Mouse (Mus musculus) limb, embryonic 13.5 days (tissue): ENCODE measurements around the gene Pla2g15. TPM values are rescaled to one million over a fixed set of nuclear protein-coding genes. Genes with fewer than 3 reads are reported as not detected.
"Not testable (repeated sequence)": the region's sequence is repeated elsewhere in the genome, so short reads cannot be mapped to it uniquely, and the experiment has no call there.

Experiments used
- ATAC-seq: fragments of 200-750 bp; cut with Nextera tagmentation; 2 replicates; pipeline ENCODE4 v1.8.0; 2017; ENCODE audit warnings: low read depth, moderate number of reproducible peaks, moderate TSS enrichment; ENCODE audit not compliant: low FRiP score
- H3K27ac ChIP-seq: fragments of 300-500 bp; sonication (generic); 2 replicates; pipeline ENCODE4 v1.5.1; 2015; ENCODE audit warnings: inconsistent platforms, mild to moderate bottlenecking, moderate library complexity
- H3K27me3 ChIP-seq: fragments of 300-500 bp; sonication (generic); 2 replicates; pipeline ENCODE4 v1.6.1; 2015; ENCODE audit warnings: mild to moderate bottlenecking, inconsistent platforms
- H3K36me3 ChIP-seq: fragments of 300-500 bp; sonication (generic); 2 replicates; pipeline ENCODE4 v1.6.1; 2015; ENCODE audit warnings: inconsistent platforms, mild to moderate bottlenecking, moderate library complexity
- H3K4me1 ChIP-seq: fragments of 300-500 bp; sonication (generic); 2 replicates; pipeline ENCODE4 v1.6.1; 2015; ENCODE audit warnings: inconsistent platforms
- H3K4me2 ChIP-seq: fragments of 300-500 bp; sonication (generic); replicated peaks from 2 replicates; pipeline ENCODE4 v1.6.1; 2015; ENCODE audit warnings: inconsistent platforms, mild to moderate bottlenecking, moderate library complexity
- H3K4me3 ChIP-seq: fragments of 300-500 bp; sonication (generic); 2 replicates; pipeline ENCODE4 v1.5.1; 2015; ENCODE audit warnings: moderate library complexity, mild to moderate bottlenecking, inconsistent platforms
- H3K9ac ChIP-seq: fragments of 300-500 bp; sonication (generic); 2 replicates; pipeline ENCODE4 v1.6.1; 2015; ENCODE audit warnings: mild to moderate bottlenecking, inconsistent platforms
- H3K9me3 ChIP-seq: fragments of 300-500 bp; sonication (generic); 2 replicates; pipeline ENCODE4 v1.6.1; 2016; ENCODE audit warnings: inconsistent platforms
- WGBS: fragments of 180-500 bp; shearing (Covaris S2); methylation state at CpG from one replicate; pipeline ENCODE4 v1.1.7; 2015; 5-methylcytosine and 5-hydroxymethylcytosine counted together
- polyA plus RNA-seq: library from polyadenylated mRNA; unstranded; fragments of >200 nt; fragmentation: Nextera tagmentation; extraction: Ambion mirVana; gene quantifications from 2 replicates; pipeline ENCODE4 v1.2.1, GENCODE M21; 2015

Gene Pla2g15
- polyA plus RNA-seq, 1 experiment from 2014 or later, result 19.6 TPM

GRCm38 (mm10) chr8:106177594-106177993 is 27.4 kb downstream of the Pla2g15 start:
- H3K9me3 ChIP-seq, result no peaks in the 10 kb centered on the region
- peaks cover 19% of the 10 kb centered on the region for H3K4me1 ChIP-seq
- H3K27me3 ChIP-seq, result no peaks in the 10 kb centered on the region
- 85% methylated on average over 1 of the region's 1 CpGs for WGBS
- H3K4me2 ChIP-seq, result no peak overlapping the region
- no peak overlapping the region for H3K27ac ChIP-seq
- H3K36me3 ChIP-seq, result peaks cover 16% of the 10 kb centered on the region
- H3K4me3 ChIP-seq, result no peak overlapping the region
- no peak for ATAC-seq
- H3K9ac ChIP-seq, result no peak overlapping the region

- ATAC-seq, result no peak
- peaks cover 19% of the 10 kb centered on the region for H3K4me1 ChIP-seq
- H3K4me3 ChIP-seq, result no peak overlapping the region
Measured at GRCm38 (mm10) chr8:106178428-106178827, 28.2 kb downstream of the Pla2g15 start.

GRCm38 (mm10) chr8:106185628-106186270 is 35.5 kb downstream of the Pla2g15 start:
- H3K4me1 ChIP-seq, result no peaks in the 10 kb centered on the region
- H3K27me3 ChIP-seq, result no peaks in the 10 kb centered on the region
- 67% methylated on average over 8 of the region's 8 CpGs for WGBS
- ATAC-seq, result no peak
- H3K27ac ChIP-seq, result no peak overlapping the region
- no peak overlapping the region for H3K9ac ChIP-seq
- H3K9me3 ChIP-seq, result no peaks in the 10 kb centered on the region
- no peak overlapping the region for H3K4me2 ChIP-seq
- H3K4me3 ChIP-seq, result no peak overlapping the region
- H3K36me3 ChIP-seq, result peaks cover 51% of the 10 kb centered on the region

More at GRCm38 (mm10) chr8:106178428-106178827, 28.2 kb downstream of the Pla2g15 start:
- no peak overlapping the region for H3K4me2 ChIP-seq
- H3K9me3 ChIP-seq, result no peaks in the 10 kb centered on the region
- WGBS, result 70% methylated on average over 2 of the region's 2 CpGs
- peaks cover 18% of the 10 kb centered on the region for H3K36me3 ChIP-seq
- H3K27me3 ChIP-seq, result no peaks in the 10 kb centered on the region
- no peak overlapping the region for H3K27ac ChIP-seq
- no peak overlapping the region for H3K9ac ChIP-seq

GRCm38 (mm10) chr8:106186394-106186793 is 36.2 kb downstream of the Pla2g15 start:
- Histone ChIP-seq H3K27me3 (no peaks in the 10 kb centered on the region), H3K4me2 (no peak overlapping the region), H3K9ac (no peak overlapping the region), H3K4me3 (no peak overlapping the region), H3K9me3 (no peaks in the 10 kb centered on the region), H3K4me1 (no peaks in the 10 kb centered on the region), H3K27ac (no peak overlapping the region), H3K36me3 (peaks cover 57% of the 10 kb centered on the region)
- 89% methylated on average over 3 of the region's 3 CpGs for WGBS
- no peak for ATAC-seq

GRCm38 (mm10) chr8:106189162-106189561 is 39.0 kb downstream of the Pla2g15 start:
- Histone ChIP-seq H3K4me1 (no peaks in the 10 kb centered on the region), H3K27ac (no peak overlapping the region), H3K9me3 (no peaks in the 10 kb centered on the region), H3K36me3 (peaks cover 68% of the 10 kb centered on the region), H3K9ac (no peak overlapping the region), H3K4me2 (no peak overlapping the region), H3K27me3 (no peaks in the 10 kb centered on the region), H3K4me3 (no peak overlapping the region)
- 96% methylated on average over 4 of the region's 4 CpGs for WGBS
- no peak for ATAC-seq

- no peak for ATAC-seq
- Histone ChIP-seq H3K4me2 (no peak overlapping the region), H3K4me3 (no peak overlapping the region), H3K9ac (no peak overlapping the region), H3K27me3 (no peaks in the 10 kb centered on the region), H3K36me3 (peaks cover 85% of the 10 kb centered on the region), H3K9me3 (no peaks in the 10 kb centered on the region), H3K4me1 (no peaks in the 10 kb centered on the region), H3K27ac (no peak overlapping the region)
- 86% methylated on average over 5 of the region's 5 CpGs for WGBS
Measured at GRCm38 (mm10) chr8:106191639-106192038, 41.4 kb downstream of the Pla2g15 start.

DNA sequence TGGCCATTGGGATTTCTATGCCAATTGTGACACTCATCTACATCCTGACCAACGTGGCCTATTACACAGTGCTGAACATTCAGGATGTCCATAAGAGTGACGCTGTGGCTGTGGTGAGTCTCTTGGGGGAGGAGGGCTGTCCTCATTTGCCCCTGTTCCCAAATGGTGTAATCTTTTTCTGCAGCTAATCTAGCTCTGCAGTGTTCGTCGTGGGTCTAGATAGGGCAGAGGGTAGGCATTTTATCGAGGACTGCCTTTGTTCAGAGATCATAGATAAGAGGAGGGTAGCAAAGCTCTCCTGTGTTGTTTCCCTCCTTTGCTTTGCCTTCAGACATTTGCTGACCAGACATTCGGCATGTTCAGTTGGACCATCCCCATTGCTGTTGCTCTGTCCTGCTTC is 43.0 kb downstream of the Pla2g15 start:
- 88% methylated on average over 6 of the region's 6 CpGs for WGBS

GRCm38 (mm10) chr8:106194062-106194461 is 43.9 kb downstream of the Pla2g15 start:
- WGBS, result 76% methylated on average over 5 of the region's 5 CpGs
- no peak overlapping the region for H3K4me3 ChIP-seq
- no peak overlapping the region for H3K27ac ChIP-seq
- no peak overlapping the region for H3K9ac ChIP-seq
- H3K27me3 ChIP-seq, result no peaks in the 10 kb centered on the region
- H3K36me3 ChIP-seq, result peaks cover 83% of the 10 kb centered on the region
- H3K4me1 ChIP-seq, result no peaks in the 10 kb centered on the region
- no peaks in the 10 kb centered on the region for H3K9me3 ChIP-seq
- no peak for ATAC-seq
- H3K4me2 ChIP-seq, result no peak overlapping the region

More for the DNA sequence above, 43.0 kb downstream of the Pla2g15 start:
- no peaks in the 10 kb centered on the region for H3K27me3 ChIP-seq
- no peak overlapping the region for H3K4me3 ChIP-seq
- H3K9ac ChIP-seq, result no peak overlapping the region
- H3K27ac ChIP-seq, result no peak overlapping the region
- H3K36me3 ChIP-seq, result peaks cover 87% of the 10 kb centered on the region
- H3K4me1 ChIP-seq, result no peaks in the 10 kb centered on the region
- no peaks in the 10 kb centered on the region for H3K9me3 ChIP-seq
- no peak for ATAC-seq
- no peak overlapping the region for H3K4me2 ChIP-seq

DNA sequence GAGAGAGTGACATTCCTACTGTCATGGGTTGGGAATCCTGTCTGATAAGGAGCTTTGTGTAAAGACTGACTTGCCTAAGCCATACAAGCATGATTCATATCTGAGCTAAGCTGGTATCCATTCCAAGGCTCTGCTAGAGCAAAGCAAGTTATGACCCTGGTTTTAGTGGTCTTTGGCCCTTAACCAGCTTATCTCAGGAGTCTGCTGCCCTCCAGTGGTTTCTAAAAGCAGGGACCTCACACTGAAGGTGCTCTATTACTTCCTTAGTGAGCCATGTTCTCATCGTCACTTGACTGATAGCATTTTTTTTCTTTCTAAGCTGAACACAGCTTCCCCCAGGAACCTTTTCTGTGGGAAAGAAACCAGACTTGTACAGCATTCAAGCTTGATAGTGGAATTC is 48.5 kb downstream of the Pla2g15 start:
- 24% methylated on average over 1 of the region's 1 CpGs for WGBS
- no peak overlapping the region for H3K27ac ChIP-seq
- no peaks in the 10 kb centered on the region for H3K9me3 ChIP-seq
- H3K36me3 ChIP-seq, result peaks cover 84% of the 10 kb centered on the region
- no peaks in the 10 kb centered on the region for H3K4me1 ChIP-seq
- ATAC-seq, result no peak
- H3K27me3 ChIP-seq, result no peaks in the 10 kb centered on the region
- H3K4me2 ChIP-seq, result no peak overlapping the region
- no peak overlapping the region for H3K4me3 ChIP-seq
- H3K9ac ChIP-seq, result no peak overlapping the region

DNA sequence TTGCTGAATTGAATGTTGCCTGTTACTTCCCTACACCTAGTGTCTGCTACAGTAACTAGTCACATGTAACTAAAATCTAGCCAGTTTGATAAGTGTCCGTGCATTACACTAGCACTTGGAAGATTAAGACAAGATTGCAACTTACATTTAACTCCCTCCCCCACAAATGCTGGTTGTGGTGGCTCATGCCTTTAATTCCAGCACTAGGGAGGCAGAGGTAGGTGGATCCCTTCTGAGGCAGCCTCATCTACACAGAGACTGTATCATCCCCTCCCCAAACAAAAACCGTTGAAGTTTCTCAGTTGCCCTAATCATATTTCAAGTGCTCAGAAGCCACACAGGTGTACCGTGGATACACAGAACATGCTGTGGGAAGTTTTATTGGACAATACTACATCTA is 49.4 kb downstream of the Pla2g15 start:
- peaks cover 82% of the 10 kb centered on the region for H3K36me3 ChIP-seq
- H3K27ac ChIP-seq, H3K9ac ChIP-seq, H3K4me1 ChIP-seq, H3K4me3 ChIP-seq, H3K4me2 ChIP-seq, H3K27me3 ChIP-seq, ATAC-seq, H3K9me3 ChIP-seq: not testable (repeated sequence)
- 86% methylated on average over 3 of the region's 3 CpGs for WGBS

GRCm38 (mm10) chr8:106210035-106210731 is 60.0 kb downstream of the Pla2g15 start:
- Histone ChIP-seq H3K9ac (peak overlapping the region; percentile 94), H3K27me3 (no peaks in the 10 kb centered on the region), H3K4me3 (peak overlapping the region; percentile 87), H3K36me3 (peaks cover 54% of the 10 kb centered on the region), H3K9me3 (no peaks in the 10 kb centered on the region), H3K4me1 (peaks cover 14% of the 10 kb centered on the region), H3K4me2 (peak overlapping the region; percentile 76), H3K27ac (peak overlapping the region; percentile 95)
- 1% methylated on average over 35 of the region's 35 CpGs for WGBS
- peak; percentile 54 for ATAC-seq

DNA sequence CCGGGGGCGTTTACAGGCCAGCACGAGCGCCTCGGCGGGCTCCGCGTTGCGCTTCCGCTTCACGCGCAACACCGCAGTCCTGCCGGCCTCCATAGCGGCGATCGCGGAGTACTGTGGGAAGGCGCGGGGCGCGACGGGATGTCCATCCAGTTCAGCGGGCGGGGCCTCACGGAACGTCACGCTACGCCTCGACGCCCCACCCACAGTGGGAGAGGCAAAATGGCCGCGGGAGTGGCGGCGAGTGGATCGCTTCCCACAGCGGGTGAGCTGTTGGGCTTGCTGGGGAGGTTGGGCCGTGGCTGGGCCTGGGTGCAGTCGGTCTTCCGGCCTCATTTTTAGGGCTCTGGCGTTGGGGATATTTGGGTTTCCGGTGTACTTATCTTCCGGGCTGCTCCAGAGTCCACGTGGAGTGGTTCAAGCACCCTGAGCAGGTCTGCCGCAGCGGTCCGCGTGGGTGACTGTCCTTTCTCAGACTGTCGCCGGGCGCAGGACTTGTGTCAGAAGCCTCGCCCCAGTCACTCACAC is 60.7 kb downstream of the Pla2g15 start, which contains the start of the genes Slc7a6os and Prmt7:
Gene Slc7a6os (minus strand): TSS at position 115 of the 525 bp plus-strand sequence.
Gene Prmt7 (plus strand): TSS at position 116 of the 525 bp plus-strand sequence.
- under 1% methylated on average over 52 of the region's 52 CpGs for WGBS
- ATAC-seq, result peak; percentile 99
- Histone ChIP-seq H3K9me3 (no peaks in the 10 kb centered on the region), H3K9ac (peak within 1 kb of the TSS; percentile 94), H3K27me3 (no peaks in the 10 kb centered on the region), H3K4me3 (peak within 1 kb of the TSS; percentile 87), H3K36me3 (peaks cover 55% of the 10 kb centered on the region), H3K4me1 (peaks cover 14% of the 10 kb centered on the region), H3K27ac (peak within 1 kb of the TSS; percentile 95), H3K4me2 (peak within 1 kb of the TSS; percentile 76)
